Mouse (Mus musculus) ES-E14 (cell line): ENCODE measurements around the gene Med8.

ENCODE experiments used
- HCFC1 ChIP-seq: IDR thresholded peaks from 2 replicates; pipeline ENCODE4 v1.6.1; 2012; ENCODE audit warnings: low read length, inconsistent platforms, borderline replicate concordance; ENCODE audit not compliant: insufficient read depth
- ZC3H11A ChIP-seq: IDR thresholded peaks from 2 replicates; pipeline ENCODE4 v1.6.1; 2012; ENCODE audit warnings: low read depth, mild to moderate bottlenecking, inconsistent platforms, low read length, borderline replicate concordance

DNA sequence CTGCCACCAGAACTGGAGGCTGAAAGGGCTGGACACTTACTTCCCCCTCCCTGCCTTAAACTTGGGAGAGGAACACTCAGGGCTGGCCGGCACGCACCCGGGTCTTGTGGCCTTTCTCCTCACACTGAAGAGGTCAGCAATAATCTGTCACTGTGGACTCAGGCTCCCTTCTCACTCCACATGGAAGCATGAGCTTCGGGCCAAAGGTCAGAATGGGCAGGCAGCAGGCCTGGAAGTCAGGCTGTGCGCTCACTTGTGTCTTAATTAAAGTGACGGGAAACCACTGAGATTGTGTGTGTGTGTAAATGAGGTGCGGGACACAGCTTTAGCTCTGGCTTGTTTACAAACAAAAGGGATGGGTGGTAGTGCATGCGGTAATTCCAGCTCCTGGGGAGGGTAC lies 23.2 kb downstream of the Med8 start:
- TF ChIP-seq ZC3H11A (no peak), HCFC1 (no peak)
